Mouse (Mus musculus) common myeloid progenitor, adult 5-6 weeks (primary cell): ENCODE data around the gene Arfip2. TPM values are rescaled to one million over a fixed set of nuclear protein-coding genes. Genes with fewer than 3 reads are reported as not detected.

Experiments
- ATAC-seq: replicated peaks from 2 replicates; pipeline ENCODE4 v1.8.0; 2016; ENCODE audit warnings: low read depth, mild to moderate bottlenecking, moderate TSS enrichment, inconsistent platforms; ENCODE audit not compliant: poor library complexity, severe bottlenecking
- total RNA-seq: library from RNA; stranded (forward); fragments of 200-1000, 187-1606 nt; gene quantifications from 2 replicates; pipeline ENCODE4 v1.2.3, GENCODE M21; 2017

Arfip2 gene
- total RNA-seq, 1 experiment from 2014 or later = 28.3 TPM

DNA sequence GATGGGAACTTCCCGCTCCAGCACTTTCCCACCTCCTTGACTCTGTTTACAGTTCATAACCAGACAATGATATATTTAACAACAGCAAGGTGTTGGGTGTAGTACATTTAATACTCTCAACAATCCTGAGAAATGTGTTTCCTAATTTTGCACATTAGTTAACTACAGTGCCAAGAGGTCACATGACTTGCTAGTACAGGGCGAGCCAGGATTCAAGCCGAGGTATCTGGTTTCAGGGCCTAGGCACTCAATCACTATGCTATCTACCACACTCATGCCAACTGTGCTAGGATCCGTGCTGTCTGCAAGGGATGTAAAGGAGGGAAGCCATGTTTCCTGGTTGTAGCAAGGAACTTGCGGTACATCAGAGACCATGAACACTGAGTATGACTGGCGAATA, 23.7 kb downstream of the Arfip2 start:
- ATAC-seq = no peak

DNA sequence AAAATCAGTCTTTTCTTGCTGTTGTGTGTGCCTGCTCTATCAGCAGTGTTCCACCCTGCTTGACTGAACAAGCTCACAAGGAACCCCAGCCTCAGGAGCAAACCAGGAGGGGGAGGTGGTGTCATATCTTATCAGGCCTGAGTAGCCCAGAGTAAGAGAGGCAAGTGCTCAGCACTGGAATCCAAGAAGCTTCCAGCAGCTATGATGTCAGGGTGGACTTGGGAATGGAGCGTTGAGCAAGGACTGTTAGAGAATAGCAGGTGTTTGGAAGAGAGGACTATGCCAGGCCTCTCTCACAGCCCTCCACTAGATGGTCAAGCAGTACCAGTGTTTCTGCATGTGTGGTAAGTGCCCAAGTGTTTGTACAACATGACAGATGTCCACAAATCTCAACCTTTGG, 24.5 kb downstream of the Arfip2 start:
- no peak for ATAC-seq

DNA sequence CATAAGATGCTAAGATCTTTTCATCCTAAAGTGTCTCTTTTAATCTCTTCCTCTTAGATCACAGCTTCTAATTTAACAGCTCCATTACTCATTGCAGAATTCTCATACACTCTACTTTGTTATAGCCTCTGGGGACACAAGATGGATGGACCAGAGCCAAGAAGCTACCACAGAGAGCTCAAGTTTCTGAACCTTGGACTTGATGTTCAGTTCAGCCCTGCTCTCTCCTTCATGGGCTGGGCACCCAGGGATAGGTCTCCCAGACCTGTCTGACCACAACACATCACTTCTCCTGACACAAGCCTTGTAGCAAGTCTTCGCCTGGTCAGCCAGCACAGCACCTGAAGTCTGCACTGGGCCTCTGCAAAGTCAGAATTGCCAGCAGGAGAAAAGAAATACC, 25.8 kb downstream of the Arfip2 start:
- ATAC-seq = no peak

DNA sequence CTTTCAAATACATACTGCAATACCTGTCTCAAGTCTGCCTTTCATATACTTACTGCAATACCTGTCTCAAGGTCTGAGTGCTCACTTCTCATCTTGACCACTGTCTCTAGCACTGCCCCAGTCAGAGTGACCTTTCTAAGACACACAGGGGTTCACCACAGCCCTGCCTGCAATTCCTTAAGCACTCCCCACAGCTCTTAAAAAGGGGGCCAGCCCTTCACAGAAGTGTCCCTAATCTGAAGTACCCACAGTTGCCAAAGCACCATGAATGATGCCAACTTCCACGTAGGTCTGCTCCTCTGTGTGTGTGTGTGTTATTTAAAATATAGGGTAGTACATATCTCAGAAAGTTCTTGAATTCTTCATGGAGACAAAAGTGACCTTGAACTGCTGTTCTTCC, 28.4 kb downstream of the Arfip2 start:
- ATAC-seq = no peak

DNA sequence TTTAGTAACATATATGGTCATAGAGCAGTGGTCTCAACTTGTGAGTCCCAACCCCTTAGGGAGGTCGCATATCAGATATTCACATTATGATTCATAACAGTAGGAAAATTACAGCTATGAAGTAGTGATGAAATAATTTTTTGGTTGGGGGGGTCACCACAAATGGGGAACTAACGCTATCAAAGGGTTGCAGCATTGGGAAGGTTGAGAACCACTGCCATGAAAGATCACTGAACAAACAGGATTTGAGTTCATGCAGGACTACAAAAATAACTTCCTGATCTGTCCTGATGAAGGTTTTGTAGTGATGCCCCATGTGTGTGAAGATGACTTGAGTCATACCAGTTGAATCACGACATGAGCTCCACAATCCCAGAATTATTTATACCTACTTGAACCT, 31.7 kb downstream of the Arfip2 start:
- ATAC-seq = peak; percentile 77

DNA sequence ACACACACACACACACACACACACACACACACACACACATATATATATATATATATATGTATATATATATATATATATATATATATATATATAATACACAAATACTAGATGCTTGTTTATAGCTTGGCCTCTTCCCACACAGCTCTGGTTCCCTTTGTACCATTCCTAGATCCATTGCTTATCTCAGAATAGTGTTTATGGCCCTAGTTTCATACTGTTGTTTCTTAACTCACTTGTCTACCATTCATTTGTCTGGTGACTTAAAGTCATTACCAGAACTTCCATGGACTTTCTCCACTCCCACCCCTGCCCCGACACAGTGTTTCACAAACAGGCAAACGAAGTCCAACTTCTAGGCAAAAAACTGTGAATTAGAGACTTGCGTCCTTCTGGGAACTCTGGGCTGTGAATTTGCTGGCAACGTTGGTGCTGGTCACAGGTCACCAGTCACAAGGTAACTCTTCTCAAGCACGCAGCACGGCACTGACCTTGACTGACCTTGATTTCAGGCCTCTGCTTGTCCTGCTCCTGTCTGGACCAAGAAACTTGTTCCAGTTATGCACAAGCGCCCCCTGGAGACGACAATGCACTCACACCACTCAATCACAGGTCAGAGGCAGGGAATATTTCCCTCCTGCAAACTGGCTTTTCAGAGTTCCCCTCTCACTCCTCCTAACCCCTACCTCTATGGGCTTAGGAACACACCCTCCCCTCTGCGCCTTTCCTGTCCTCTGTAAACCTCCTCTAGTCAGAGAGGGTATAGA, 37.2 kb downstream of the Arfip2 start:
- ATAC-seq = peak; percentile 95

DNA sequence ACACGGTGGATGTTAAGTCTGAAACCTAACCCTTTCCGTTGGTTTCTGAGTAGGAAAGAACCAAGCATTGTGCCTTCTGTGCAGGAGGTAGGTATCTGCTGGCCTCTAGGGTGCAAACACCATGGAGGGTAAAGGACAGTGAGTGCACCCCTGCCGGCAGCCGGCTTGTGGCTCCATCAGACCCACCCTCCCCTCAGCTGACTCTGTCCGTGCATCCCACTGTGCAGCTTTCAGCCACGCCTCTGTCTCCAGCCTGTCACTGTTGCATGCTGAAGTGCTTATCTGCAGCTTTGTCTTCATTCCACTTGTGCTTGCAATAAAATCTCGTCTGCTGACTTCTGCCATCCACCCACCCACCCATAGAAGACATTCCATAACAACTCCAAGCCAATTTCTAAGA, 50.1 kb downstream of the Arfip2 start:
- ATAC-seq = no peak

DNA sequence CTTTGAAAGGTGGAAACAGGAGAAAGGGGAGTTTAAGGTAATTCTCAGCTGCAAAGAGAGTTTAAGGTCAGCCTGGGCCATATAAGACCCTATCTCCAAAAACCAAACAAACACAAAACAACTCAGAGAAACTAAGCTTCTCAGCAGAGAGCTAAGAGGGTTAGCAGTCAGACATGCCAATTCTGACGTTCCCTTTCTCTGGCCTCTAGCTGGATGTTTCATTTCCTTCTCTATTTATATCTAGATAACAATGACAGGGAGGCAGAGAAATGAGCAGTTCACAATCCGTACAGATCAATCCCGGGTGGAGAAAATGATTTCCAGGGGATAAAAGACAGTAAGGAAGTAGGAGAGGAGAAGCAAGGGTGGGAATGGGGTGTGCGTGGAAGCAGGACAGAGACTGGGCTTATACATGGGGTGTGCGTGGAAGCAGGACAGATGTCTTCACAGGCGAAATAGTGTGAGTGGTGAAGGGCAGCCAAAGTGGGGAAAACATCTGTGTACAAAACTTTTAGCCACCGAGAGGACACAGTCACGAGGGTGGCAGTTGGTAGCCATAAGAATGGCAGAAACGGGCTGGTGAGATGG, 51.8 kb downstream of the Arfip2 start:
- peak; percentile 47; the same call in 1 of the 2 replicates for ATAC-seq

Other genes starting within 250 kb of the Arfip2 start
- 9.0 and 10.0 TPM in 2 replicates for gene Fam160a2, start 240.4 kb downstream of the Arfip2 start, total RNA-seq
- gene Cnga4, start 235.8 kb downstream of the Arfip2 start, total RNA-seq = not detected in 2 replicates
- not detected in 2 replicates for gene Cckbr, start 214.7 kb downstream of the Arfip2 start, total RNA-seq
- 0.59 and 0.92 TPM in 2 replicates for gene Cavin3, start 158.1 kb downstream of the Arfip2 start, total RNA-seq
- gene Smpd1, start 86.1 kb downstream of the Arfip2 start, total RNA-seq = 22.7 and 28.7 TPM in 2 replicates
- gene Apbb1, start 58.8 kb downstream of the Arfip2 start, total RNA-seq = 0.64 TPM in 1 of 2 replicates, not detected in the other
- not detected in 2 replicates for gene Hpx, start 40.3 kb downstream of the Arfip2 start, total RNA-seq
- 5.4 and 6.4 TPM in 2 replicates for gene Trim3, start 6.8 kb downstream of the Arfip2 start, total RNA-seq
- gene Timm10b, start 360 bp downstream of the Arfip2 start, total RNA-seq = 73.5 and 75.4 TPM in 2 replicates
- 0.15 and 9.0 TPM in 2 replicates for gene Gm45799, start 136 bp upstream of the Arfip2 start, total RNA-seq
- 1.5 and 3.0 TPM in 2 replicates for gene Dnhd1, start 10.4 kb upstream of the Arfip2 start, total RNA-seq
- 100 and 110 TPM in 2 replicates for gene Ilk, start 96.2 kb upstream of the Arfip2 start, total RNA-seq
- gene Rrp8, start 97.0 kb upstream of the Arfip2 start, total RNA-seq = 26.5 and 32.6 TPM in 2 replicates
- gene Taf10, start 103.9 kb upstream of the Arfip2 start, total RNA-seq = 179 and 220 TPM in 2 replicates
- gene Tpp1, start 111.8 kb upstream of the Arfip2 start, total RNA-seq = 18.3 and 25.7 TPM in 2 replicates
- gene Dchs1, start 147.2 kb upstream of the Arfip2 start, total RNA-seq = 0.18 TPM in 1 of 2 replicates, not detected in the other
- gene Mrpl17, start 170.7 kb upstream of the Arfip2 start, total RNA-seq = 27.6 and 53.7 TPM in 2 replicates